Mouse (Mus musculus): ENCODE data around the gene Tspan18. TPM values are rescaled to one million over a fixed set of nuclear protein-coding genes. Genes with fewer than 3 reads are reported as not detected.

The Tspan18 gene
- polyA plus RNA-seq, 1 experiment, result 1.0 TPM

DNA sequence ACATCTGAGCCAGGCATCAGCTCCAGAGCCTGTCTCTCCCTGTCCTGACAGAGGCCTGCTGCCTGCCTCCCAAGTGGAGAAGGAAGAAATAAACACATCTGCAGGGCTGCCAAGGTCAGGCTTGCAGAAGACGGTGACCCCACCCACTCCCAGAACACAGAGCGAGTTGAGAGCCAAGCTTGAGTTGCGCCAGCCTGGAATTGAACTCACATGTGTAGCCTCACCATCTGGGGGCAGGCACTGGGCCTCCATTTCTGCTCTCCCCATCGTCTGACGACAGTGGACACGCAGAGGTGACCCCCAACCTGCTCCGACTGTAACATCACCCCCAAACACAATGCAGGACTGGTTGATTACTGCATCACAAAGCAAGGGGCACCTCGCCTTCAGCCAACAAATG lies 12.4 kb downstream of the Tspan18 start:
- Histone ChIP-seq H3K4me3 (ENCODE audit: low read depth, low read length) (no peak overlapping the region), H3K27ac (ENCODE audit: insufficient read depth, low read length) (no peak overlapping the region), H3K9ac (ENCODE audit: low read depth, poor library complexity, severe bottlenecking) (no peak overlapping the region), H3K9me3 (replicated peaks; ENCODE audit: control insufficient read depth, insufficient read depth, low read length, poor library complexity, severe bottlenecking) (no peaks in the 10 kb centered on the region), H3K36me3 (ENCODE audit: control insufficient read depth, insufficient read depth, low read length, poor library complexity, severe bottlenecking) (no peaks in the 10 kb centered on the region), H3K4me1 (ENCODE audit: control insufficient read depth, insufficient read depth, low read length) (no peaks in the 10 kb centered on the region), H3K27me3 (ENCODE audit: control insufficient read depth, insufficient read depth, low read length, poor library complexity, severe bottlenecking) (no peaks in the 10 kb centered on the region)
- TF ChIP-seq EP300 (IDR thresholded peaks at IDR 0.05; ENCODE audit: insufficient read depth, low read depth, low read length) (no peak), POLR2A (IDR thresholded peaks at IDR 0.05; ENCODE audit: insufficient read depth, low read length) (no peak), CTCF (IDR thresholded peaks at IDR 0.05; ENCODE audit: low read depth, low read length) (no peak)

GRCm38 (mm10) chr2:93320267-93320666 lies 14.0 kb downstream of the Tspan18 start:
- Histone ChIP-seq H3K27ac (ENCODE audit: insufficient read depth, low read length) (no peak overlapping the region), H3K4me1 (ENCODE audit: control insufficient read depth, insufficient read depth, low read length) (no peaks in the 10 kb centered on the region), H3K9ac (ENCODE audit: low read depth, poor library complexity, severe bottlenecking) (no peak overlapping the region), H3K4me3 (ENCODE audit: low read depth, low read length) (no peak overlapping the region), H3K36me3 (ENCODE audit: control insufficient read depth, insufficient read depth, low read length, poor library complexity, severe bottlenecking) (no peaks in the 10 kb centered on the region), H3K9me3 (replicated peaks; ENCODE audit: control insufficient read depth, insufficient read depth, low read length, poor library complexity, severe bottlenecking) (no peaks in the 10 kb centered on the region), H3K27me3 (ENCODE audit: control insufficient read depth, insufficient read depth, low read length, poor library complexity, severe bottlenecking) (no peaks in the 10 kb centered on the region)
- TF ChIP-seq EP300 (IDR thresholded peaks at IDR 0.05; ENCODE audit: insufficient read depth, low read depth, low read length) (no peak), POLR2A (IDR thresholded peaks at IDR 0.05; ENCODE audit: insufficient read depth, low read length) (no peak), CTCF (IDR thresholded peaks at IDR 0.05; ENCODE audit: low read depth, low read length) (no peak)

GRCm38 (mm10) chr2:93319598-93319997 lies 14.7 kb downstream of the Tspan18 start:
- Histone ChIP-seq H3K27me3 (ENCODE audit: control insufficient read depth, insufficient read depth, low read length, poor library complexity, severe bottlenecking) (no peaks in the 10 kb centered on the region), H3K36me3 (ENCODE audit: control insufficient read depth, insufficient read depth, low read length, poor library complexity, severe bottlenecking) (no peaks in the 10 kb centered on the region), H3K27ac (ENCODE audit: insufficient read depth, low read length) (no peak overlapping the region), H3K4me1 (ENCODE audit: control insufficient read depth, insufficient read depth, low read length) (no peaks in the 10 kb centered on the region), H3K9me3 (replicated peaks; ENCODE audit: control insufficient read depth, insufficient read depth, low read length, poor library complexity, severe bottlenecking) (no peaks in the 10 kb centered on the region), H3K9ac (ENCODE audit: low read depth, poor library complexity, severe bottlenecking) (no peak overlapping the region), H3K4me3 (ENCODE audit: low read depth, low read length) (no peak overlapping the region)
- TF ChIP-seq CTCF (IDR thresholded peaks at IDR 0.05; ENCODE audit: low read depth, low read length) (no peak), EP300 (IDR thresholded peaks at IDR 0.05; ENCODE audit: insufficient read depth, low read depth, low read length) (no peak), POLR2A (IDR thresholded peaks at IDR 0.05; ENCODE audit: insufficient read depth, low read length) (no peak)

GRCm38 (mm10) chr2:93318781-93319349 lies 15.4 kb downstream of the Tspan18 start:
- Histone ChIP-seq H3K9ac (ENCODE audit: low read depth, poor library complexity, severe bottlenecking) (no peak overlapping the region), H3K27me3 (ENCODE audit: control insufficient read depth, insufficient read depth, low read length, poor library complexity, severe bottlenecking) (no peaks in the 10 kb centered on the region), H3K9me3 (replicated peaks; ENCODE audit: control insufficient read depth, insufficient read depth, low read length, poor library complexity, severe bottlenecking) (no peaks in the 10 kb centered on the region), H3K4me1 (ENCODE audit: control insufficient read depth, insufficient read depth, low read length) (no peaks in the 10 kb centered on the region), H3K27ac (ENCODE audit: insufficient read depth, low read length) (no peak overlapping the region), H3K36me3 (ENCODE audit: control insufficient read depth, insufficient read depth, low read length, poor library complexity, severe bottlenecking) (no peaks in the 10 kb centered on the region), H3K4me3 (ENCODE audit: low read depth, low read length) (no peak overlapping the region)
- TF ChIP-seq CTCF (IDR thresholded peaks at IDR 0.05; ENCODE audit: low read depth, low read length) (no peak), EP300 (IDR thresholded peaks at IDR 0.05; ENCODE audit: insufficient read depth, low read depth, low read length) (no peak), POLR2A (IDR thresholded peaks at IDR 0.05; ENCODE audit: insufficient read depth, low read length) (no peak)

GRCm38 (mm10) chr2:93313768-93314632 lies 20.3 kb downstream of the Tspan18 start:
- no peak overlapping the region for H3K9ac ChIP-seq (ENCODE audit: low read depth, poor library complexity, severe bottlenecking)
- no peaks in the 10 kb centered on the region for H3K27me3 ChIP-seq (ENCODE audit: control insufficient read depth, insufficient read depth, low read length, poor library complexity, severe bottlenecking)
- H3K27ac ChIP-seq (ENCODE audit: insufficient read depth, low read length), result no peak overlapping the region
- H3K4me3 ChIP-seq (ENCODE audit: low read depth, low read length), result no peak overlapping the region
- TF ChIP-seq POLR2A (IDR thresholded peaks at IDR 0.05; ENCODE audit: insufficient read depth, low read length), result no peak
- H3K9me3 ChIP-seq (replicated peaks; ENCODE audit: control insufficient read depth, insufficient read depth, low read length, poor library complexity, severe bottlenecking), result no peaks in the 10 kb centered on the region
- no peaks in the 10 kb centered on the region for H3K4me1 ChIP-seq (ENCODE audit: control insufficient read depth, insufficient read depth, low read length)
- H3K36me3 ChIP-seq (ENCODE audit: control insufficient read depth, insufficient read depth, low read length, poor library complexity, severe bottlenecking), result no peaks in the 10 kb centered on the region

- H3K9me3 ChIP-seq (replicated peaks; ENCODE audit: control insufficient read depth, insufficient read depth, low read length, poor library complexity, severe bottlenecking), result no peaks in the 10 kb centered on the region
- no peaks in the 10 kb centered on the region for H3K36me3 ChIP-seq (ENCODE audit: control insufficient read depth, insufficient read depth, low read length, poor library complexity, severe bottlenecking)
- H3K27me3 ChIP-seq (ENCODE audit: control insufficient read depth, insufficient read depth, low read length, poor library complexity, severe bottlenecking), result no peaks in the 10 kb centered on the region
- no peak overlapping the region for H3K9ac ChIP-seq (ENCODE audit: low read depth, poor library complexity, severe bottlenecking)
- H3K27ac ChIP-seq (ENCODE audit: insufficient read depth, low read length), result no peak overlapping the region
- TF ChIP-seq POLR2A (IDR thresholded peaks at IDR 0.05; ENCODE audit: insufficient read depth, low read length), result no peak
- no peak for TF ChIP-seq CTCF (IDR thresholded peaks at IDR 0.05; ENCODE audit: low read depth, low read length)
- TF ChIP-seq EP300 (IDR thresholded peaks at IDR 0.05; ENCODE audit: insufficient read depth, low read depth, low read length), result no peak
- H3K4me3 ChIP-seq (ENCODE audit: low read depth, low read length), result no peak overlapping the region
- no peaks in the 10 kb centered on the region for H3K4me1 ChIP-seq (ENCODE audit: control insufficient read depth, insufficient read depth, low read length)
Measured at GRCm38 (mm10) chr2:93312458-93312857, 21.8 kb downstream of the Tspan18 start.
